Mouse (Mus musculus) embryonic stem cell, embryonic (primary cell): ENCODE data around the gene Psma6.

ENCODE experiments used
- CTCF ChIA-PET, 4 experiments: fragments of 300-600 bp in 2 of 4; fragments of 350-600 bp in 2 of 4; sonication (Branson Sonifier 250); formaldehyde crosslinking; loops; one replicate each; lab custom pipeline; 2022; ENCODE audit warnings: inconsistent platforms in 2 of 4; lab: Charles Lee
- POLR2A ChIA-PET, 4 experiments: fragments of 300-600 bp in 2 of 4; fragments of 350-600 bp in 2 of 4; sonication (Branson Sonifier 250); formaldehyde crosslinking; loops; one replicate each; lab custom pipeline; 2022; ENCODE audit warnings: antibody characterized with exemption in 4 of 4, inconsistent platforms in 1 of 4; lab: Charles Lee

Gene Psma6

DNA sequence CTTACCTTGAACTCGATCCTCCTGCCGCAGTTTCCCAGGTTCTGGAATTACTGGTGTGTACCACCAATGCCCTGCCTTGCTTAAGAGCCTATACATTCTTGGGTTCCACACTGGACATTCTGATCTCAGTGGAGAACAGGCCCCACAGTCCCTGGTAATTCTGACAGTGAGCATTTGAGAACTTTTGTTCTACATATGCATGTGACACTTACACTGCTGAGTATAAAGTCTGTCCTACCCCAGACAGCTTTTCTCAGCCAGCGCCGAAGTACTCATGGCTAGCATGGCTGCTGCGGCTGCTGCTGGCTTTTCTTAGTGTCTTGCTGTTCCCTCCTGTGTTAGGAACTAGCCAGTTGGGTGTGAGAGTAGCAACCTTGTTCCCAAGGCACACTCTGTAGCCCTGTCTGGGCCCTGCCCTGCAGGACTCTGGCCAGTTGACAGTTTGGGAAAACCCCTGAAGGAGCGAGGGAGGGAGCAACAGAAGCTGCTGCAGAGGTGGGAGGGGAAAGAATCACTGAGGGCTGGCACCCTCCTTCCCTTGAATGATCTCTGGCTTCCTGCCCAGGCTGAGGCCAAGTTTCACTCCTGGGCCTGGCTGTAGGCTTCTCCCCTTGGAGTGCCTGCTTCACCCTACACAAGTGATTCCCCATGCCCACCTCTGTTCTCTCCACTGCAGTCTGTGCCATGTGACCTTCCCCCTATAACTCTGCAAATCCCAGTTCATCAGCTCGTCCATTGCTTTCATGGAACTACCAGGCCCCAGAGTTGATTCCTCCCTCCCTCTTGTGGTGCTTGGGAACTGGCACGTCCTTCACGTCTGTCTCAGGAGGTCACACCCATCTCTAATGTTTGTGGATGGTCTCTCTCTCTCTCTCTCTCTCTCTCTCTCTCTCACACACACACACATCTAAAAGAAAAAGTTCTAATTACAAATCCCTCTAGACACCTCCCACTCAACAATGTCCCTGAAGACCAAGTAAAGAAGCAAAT, 59.1 kb downstream of the Psma6 start:
- ChIA-PET CTCF (interaction anchor here in 3 of 4 experiments (0.5 to 0.7 kb wide), 3 partner anchors 53 to 74 kb away, joined by 3 read pairs; no protein-coding TSS in a partner anchor), POLR2A (interaction anchor here in 3 of 4 experiments (0.5 to 6.5 kb wide), 14 partner anchors 10 to 65 kb away, joined by 3 to 93 read pairs (median 4); partner anchors contain the start of gene Nfkbia (in 2 of the 3))

DNA sequence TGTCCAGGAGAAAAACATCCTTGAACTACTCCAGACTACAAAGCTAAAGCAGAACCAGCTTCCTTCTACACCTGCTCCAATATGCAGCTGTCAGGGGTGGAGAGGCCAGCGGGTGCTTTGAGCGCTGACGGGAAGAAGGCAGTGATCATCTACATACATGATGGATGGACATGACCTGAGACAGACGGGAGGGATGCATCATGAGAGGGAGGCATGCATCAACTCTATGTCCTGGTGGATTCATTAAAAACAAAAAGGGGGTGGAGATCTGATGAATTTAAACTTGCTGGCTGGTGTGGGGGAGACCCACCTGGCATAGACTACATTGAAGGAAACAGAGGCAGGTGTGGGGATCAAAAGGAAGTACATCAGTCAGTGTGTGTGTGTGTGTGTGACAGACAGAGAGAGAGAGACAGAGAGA, 60.0 kb downstream of the Psma6 start:
- ChIA-PET POLR2A (interaction anchor here in 3 of 4 experiments (0.5 to 6.5 kb wide), 8 partner anchors 10 to 65 kb away, joined by 3 to 93 read pairs (median 4); partner anchors contain the start of gene Nfkbia (in 1 of the 3)), CTCF (no interaction called here)

DNA sequence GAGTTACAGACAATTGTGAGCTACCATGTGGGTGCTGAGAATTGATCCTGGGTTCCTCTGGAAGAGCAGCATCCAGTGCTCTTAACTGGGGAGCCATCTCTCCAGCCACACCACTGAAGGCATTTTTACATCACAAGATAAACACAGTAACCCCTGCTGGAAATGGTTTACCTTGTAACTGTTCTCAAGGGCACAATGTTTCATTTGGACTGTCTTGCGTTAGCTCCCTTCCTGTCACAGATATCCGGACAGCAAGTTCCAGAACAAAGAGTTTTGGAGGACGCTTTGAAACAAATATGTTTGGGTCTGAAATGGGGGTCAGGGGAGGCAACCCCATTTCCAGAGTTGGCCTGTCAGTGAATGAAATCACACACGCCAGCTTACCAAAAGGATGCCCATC, 61.6 kb downstream of the Psma6 start:
- ChIA-PET POLR2A (interaction anchor here in 3 of 4 experiments (0.6 to 6.5 kb wide), 28 partner anchors 9 to 582 kb away, joined by 3 to 93 read pairs (median 10); partner anchors contain the start of gene Nfkbia (in 3 of the 3)), CTCF (interaction anchor here in 3 of 4 experiments (0.6 to 3.9 kb wide), 4 partner anchors 9 to 110 kb away, joined by 3 to 17 read pairs (median 6); no protein-coding TSS in a partner anchor)

DNA sequence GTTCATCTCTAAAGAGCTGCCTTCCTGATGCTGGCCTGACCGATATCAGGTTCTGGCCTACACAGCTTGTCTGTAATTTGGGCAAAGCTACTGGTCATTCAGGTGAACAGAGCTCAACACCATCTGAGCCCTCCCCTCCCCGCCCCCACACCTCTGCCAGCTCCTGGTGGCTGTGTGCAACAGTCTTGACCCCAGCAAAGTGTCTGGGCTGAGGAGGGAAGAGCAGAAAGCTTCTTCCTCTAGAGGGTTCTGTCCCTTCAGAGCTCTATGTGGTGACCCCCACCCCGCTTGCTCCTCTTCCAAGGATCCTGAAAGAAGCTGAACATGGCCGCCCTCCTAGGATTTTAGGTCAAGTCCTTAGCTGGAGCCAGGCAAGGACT, 62.3 kb downstream of the Psma6 start:
- POLR2A ChIA-PET: interaction anchor here (0.5 to 6.5 kb wide), 63 partner anchors 8 to 607 kb away, joined by 3 to 93 read pairs (median 4); partner anchors contain the start of genes Nfkbia (in 3 of the 4), Cfl2 (in 1 of the 4) and Ppp2r3c (in 1 of the 4)
- CTCF ChIA-PET: interaction anchor here (0.5 to 3.9 kb wide), 13 partner anchors 9 to 616 kb away, joined by 3 to 17 read pairs (median 3); no protein-coding TSS in a partner anchor

DNA sequence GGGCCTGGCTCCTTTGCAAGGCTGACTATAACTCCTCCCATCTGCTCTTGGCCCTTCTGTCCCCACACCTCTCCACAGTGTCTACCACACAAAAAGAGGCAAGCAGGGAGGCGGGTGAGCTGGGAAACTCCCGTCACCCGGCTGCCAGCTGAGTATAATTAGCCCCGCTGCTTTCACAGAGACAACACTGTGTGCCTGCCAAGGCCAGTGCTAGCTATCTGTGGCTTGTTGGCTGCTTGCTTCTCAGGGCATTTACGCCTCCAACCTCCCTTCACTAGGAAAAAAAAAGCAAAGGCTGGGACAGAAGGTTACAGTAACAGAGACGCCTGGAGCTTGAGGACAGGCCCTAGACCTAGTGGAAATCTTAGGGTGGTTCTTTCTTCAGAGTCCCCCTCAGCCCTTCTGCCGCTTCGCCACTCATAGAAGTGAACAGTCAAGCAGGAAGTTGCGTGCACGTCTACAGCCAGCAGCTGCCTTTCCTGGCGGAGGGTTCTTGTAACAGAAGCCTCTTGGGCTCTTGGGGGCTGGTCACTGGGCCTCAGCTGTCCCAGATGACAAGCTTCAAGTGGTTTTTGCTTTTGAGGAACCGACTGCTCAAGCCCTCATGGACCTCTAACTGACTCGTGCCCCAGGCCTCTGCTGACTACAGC, 62.8 kb downstream of the Psma6 start:
- POLR2A ChIA-PET: interaction anchor here (0.5 to 6.5 kb wide), 70 partner anchors 8 to 616 kb away, joined by 3 to 93 read pairs (median 4); partner anchors contain the start of genes Nfkbia (in 3 of the 4), Cfl2 (in 1 of the 4) and Ppp2r3c (in 1 of the 4)
- CTCF ChIA-PET: interaction anchor here (0.5 to 3.9 kb wide), 13 partner anchors 10 to 616 kb away, joined by 3 to 17 read pairs (median 3); no protein-coding TSS in a partner anchor

DNA sequence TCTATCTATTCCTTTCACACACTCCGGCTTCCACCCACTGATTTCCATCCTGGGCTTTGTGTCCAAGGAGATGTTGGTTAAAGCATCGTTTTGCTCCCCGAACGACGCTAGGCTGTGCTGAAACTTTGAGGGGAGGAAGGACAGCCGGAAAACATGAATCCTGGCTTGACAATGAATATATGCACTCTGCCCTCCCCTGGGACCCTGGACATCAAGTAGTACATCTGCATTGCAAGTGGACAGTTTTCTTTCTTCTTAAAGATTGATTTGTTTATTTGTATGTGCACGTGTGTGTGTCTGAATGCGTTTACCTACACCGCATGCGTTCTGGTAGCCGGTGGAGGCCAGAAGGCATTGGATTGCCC, 63.4 kb downstream of the Psma6 start:
- POLR2A ChIA-PET: interaction anchor here (0.5 to 6.5 kb wide), 46 partner anchors 8 to 617 kb away, joined by 3 to 93 read pairs (median 5); partner anchors contain the start of genes Nfkbia (in 3 of the 4) and Ppp2r3c (in 1 of the 4)
- CTCF ChIA-PET: interaction anchor here in 2 of 4 experiments (0.6 to 3.9 kb wide), 6 partner anchors 24 to 93 kb away, joined by 3 to 17 read pairs (median 4); no protein-coding TSS in a partner anchor

DNA sequence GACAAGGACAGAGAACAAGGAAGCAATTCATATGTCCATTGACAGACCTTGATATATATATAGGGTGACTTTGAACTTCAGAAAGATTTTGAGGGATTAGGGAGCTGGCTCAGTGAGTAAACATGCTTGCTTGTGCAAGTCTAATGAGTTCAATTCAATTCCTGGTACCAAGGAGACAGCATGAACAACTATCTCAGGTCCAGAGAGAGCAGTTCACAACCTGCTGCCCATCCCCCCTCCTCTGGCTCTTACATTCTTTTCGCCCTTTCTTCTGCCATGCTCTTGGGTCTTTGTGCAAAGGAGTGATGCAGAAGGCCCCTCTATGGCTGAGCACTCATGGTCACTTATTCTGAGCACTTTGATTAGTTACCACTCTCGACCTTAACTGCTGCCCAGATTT, 64.4 kb downstream of the Psma6 start:
- POLR2A ChIA-PET: interaction anchor here in 3 of 4 experiments (0.9 to 4.5 kb wide), 7 partner anchors 10 to 48 kb away, joined by 4 to 36 read pairs (median 12); partner anchors contain the start of gene Nfkbia (in 1 of the 3)
- CTCF ChIA-PET: interaction anchor here in 1 of 4 experiments (3.9 kb wide), 1 partner anchor 47 kb away, joined by 17 read pairs; no protein-coding TSS in a partner anchor

DNA sequence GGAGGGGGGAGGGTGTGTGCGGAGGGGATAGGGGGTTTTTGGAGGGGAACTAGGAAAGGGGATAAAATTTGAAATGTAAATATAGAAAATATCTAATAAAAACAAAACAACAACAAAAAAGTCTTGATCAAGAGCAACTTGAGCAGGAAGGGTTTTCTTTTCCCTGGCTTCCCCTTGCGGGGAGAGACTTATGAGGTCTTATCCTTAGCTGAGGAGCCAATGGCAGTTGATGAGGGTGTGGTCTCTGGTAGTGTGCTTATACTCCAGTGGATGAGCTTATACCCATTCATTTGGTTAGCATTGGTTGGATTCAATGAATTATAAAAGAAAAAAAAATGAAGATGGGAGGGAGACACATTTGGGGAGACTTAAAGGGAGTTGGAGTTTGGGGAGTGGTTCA, 65.0 kb downstream of the Psma6 start:
- POLR2A ChIA-PET: interaction anchor here in 2 of 4 experiments (2.9 to 4.5 kb wide), 3 partner anchors 15 to 48 kb away, joined by 9 to 36 read pairs (median 16); no protein-coding TSS in a partner anchor
- CTCF ChIA-PET: no interaction called here

DNA sequence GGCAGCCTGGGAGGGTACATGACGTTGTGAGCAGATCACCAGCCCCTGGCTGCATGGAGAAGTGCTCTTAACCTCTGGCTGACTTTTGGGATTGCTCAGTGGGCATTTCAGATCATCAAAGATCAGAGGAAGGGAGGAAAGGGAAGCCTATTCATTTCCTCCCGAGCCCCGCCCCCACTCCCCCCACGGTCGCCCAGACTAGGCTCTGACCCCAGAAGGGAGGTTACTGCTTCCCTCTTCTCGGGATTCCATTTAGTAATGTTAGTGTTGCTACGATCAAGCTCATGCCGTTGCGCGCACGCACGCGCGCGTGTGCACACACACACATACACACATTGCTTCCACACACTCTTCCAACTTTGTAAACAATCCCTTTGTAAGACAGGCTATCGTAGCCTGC, 66.4 kb downstream of the Psma6 start:
- CTCF ChIA-PET: interaction anchor here in 1 of 4 experiments (0.6 kb wide), 1 partner anchor 23 kb away, joined by 4 read pairs; no protein-coding TSS in a partner anchor
- POLR2A ChIA-PET: interaction anchor here in 2 of 4 experiments (0.6 to 3.0 kb wide), 6 partner anchors 11 to 30 kb away, joined by 3 to 8 read pairs (median 4); no protein-coding TSS in a partner anchor

DNA sequence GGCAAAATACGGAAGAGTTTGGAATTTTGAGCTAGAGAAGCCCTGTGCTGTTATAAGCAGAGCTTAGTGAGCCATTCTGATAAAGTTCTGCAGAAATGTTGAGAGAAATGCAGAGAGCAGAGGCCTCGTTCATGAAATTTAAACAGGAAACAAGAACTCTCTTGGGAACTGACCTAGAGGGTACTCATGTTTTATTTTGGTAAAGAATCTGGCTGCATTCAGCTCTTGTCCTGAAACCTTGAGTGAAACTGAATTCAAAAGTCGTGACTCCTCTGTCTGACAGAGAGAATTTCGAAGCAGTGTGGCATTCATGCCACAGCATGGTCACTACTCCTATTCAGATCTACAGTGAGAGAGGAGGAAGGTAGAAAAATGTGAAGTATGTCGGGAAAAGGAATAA, 68.8 kb downstream of the Psma6 start:
- ChIA-PET CTCF (no interaction called here), POLR2A (interaction anchor here in 2 of 4 experiments (1.1 to 4.8 kb wide), 8 partner anchors 10 to 39 kb away, joined by 3 to 29 read pairs (median 4); partner anchors contain the start of gene Nfkbia (in 1 of the 2))

DNA sequence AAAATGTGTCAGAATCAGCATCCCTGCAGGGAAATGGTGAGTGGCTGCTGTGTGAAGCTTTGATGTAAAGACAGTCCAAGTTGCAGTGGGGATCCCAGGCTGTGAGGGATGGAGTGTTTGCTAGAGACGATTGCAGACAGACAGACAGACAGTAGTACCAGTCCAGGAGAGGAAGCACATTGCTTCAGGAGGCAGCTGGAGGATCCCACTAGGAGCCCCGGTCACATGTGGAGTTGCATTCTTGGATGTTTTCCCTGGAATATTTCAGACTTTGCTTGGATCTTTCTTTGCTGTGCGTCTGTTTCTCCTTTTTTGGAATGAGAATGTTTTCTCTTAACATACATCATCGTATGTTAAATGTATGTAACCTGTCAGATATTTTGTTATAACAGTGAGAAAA, 69.9 kb downstream of the Psma6 start:
- ChIA-PET POLR2A (interaction anchor here in 3 of 4 experiments (0.5 to 4.8 kb wide), 8 partner anchors 12 to 172 kb away, joined by 3 to 29 read pairs (median 6); no protein-coding TSS in a partner anchor), CTCF (interaction anchor here in 1 of 4 experiments (0.7 kb wide), 1 partner anchor 29 kb away, joined by 3 read pairs; no protein-coding TSS in a partner anchor)

DNA sequence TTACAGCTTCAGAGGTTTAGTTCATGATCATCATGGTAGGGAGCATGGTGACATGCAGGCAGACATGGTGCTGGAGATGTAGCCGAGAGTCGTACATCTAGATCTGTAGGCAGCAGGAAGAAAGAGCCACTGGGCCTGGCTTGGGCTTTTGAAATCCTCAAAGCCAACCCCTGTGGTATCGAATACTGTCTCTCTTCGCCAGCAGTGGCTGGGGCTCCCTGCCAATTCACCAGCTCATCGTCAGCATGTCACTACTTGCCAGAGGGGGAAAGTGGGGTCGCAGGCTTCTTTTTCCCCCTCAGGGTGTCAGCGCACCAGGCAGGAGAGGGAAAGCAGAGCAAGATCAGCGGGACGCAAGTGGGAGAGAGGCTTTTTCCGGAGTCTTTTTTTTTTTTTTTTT, 71.2 kb downstream of the Psma6 start:
- ChIA-PET CTCF (interaction anchor here in 1 of 4 experiments (0.7 kb wide), 1 partner anchor 10 kb away, joined by 4 read pairs; no protein-coding TSS in a partner anchor), POLR2A (interaction anchor here in 3 of 4 experiments (0.8 to 4.8 kb wide), 19 partner anchors 8 to 71 kb away, joined by 3 to 29 read pairs (median 5); partner anchors contain the start of genes Nfkbia (in 1 of the 3) and Psma6 (in 1 of the 3))

DNA sequence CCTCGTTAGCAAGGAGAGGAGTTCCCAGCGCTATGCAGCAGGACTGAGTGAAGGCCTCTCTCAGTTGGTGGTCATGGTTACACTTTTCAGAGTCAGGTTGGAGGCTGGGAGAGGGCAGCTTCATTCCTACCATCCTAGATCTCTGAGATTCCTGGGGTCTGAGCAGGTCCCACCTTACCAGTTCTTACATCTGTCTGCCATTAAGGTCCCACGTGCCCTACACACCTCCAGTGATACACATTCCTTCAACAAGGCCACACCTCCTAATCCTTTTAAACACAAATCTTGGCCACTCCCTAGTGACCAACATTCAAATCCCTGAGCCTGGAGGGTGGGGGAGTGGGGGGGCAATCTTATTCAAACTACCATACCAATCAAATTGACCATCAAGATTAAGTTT, 72.1 kb downstream of the Psma6 start:
- ChIA-PET CTCF (no interaction called here), POLR2A (interaction anchor here in 3 of 4 experiments (0.7 to 4.8 kb wide), 18 partner anchors 9 to 72 kb away, joined by 3 to 29 read pairs (median 4); partner anchors contain the start of gene Psma6 (in 1 of the 3))

DNA sequence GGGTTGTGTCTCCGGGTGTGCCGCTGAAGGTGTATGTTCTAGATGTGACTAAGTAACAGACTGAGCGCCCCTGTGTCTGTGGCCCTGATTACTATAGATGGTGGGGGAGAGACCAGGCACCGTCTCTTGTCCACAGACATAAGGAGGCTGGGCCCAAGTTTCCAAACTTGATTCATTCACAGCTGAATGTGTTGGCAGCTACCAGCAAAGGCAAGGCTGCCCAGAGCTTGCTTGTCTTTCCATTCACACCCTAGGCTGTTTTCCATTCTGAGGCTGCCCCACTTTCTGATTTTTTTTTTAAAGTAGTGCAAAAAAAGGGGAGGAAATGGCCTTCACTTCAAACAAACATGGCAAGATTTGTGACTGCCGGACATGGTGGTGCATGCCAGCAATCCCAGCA, 72.9 kb downstream of the Psma6 start:
- POLR2A ChIA-PET: interaction anchor here in 2 of 4 experiments (0.7 to 4.8 kb wide), 9 partner anchors 9 to 45 kb away, joined by 3 to 29 read pairs (median 4); partner anchors contain the start of gene Nfkbia (in 1 of the 2)
- CTCF ChIA-PET: no interaction called here

DNA sequence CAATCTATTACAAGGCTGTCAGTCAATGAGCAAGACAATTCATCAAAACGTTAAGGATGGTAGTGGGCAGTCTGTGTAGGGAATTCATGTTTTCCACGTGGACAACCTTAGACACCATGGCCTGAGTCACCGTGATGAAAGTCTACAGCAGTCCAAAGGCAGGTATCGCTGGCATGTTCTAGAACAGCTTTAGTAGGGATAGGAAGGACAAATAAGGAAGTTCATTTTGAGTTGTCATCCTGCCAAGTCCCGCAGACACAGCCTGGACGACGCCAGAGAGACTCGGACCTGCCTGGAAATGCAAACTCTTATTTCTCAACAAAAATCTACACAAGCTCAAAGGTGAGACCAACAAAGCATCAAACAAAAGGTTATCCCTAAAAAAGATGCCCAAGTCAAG, 75.7 kb downstream of the Psma6 start:
- ChIA-PET POLR2A (interaction anchor here in 3 of 4 experiments (0.5 to 2.0 kb wide), 6 partner anchors 9 to 49 kb away, joined by 3 to 10 read pairs (median 5); no protein-coding TSS in a partner anchor), CTCF (no interaction called here)

DNA sequence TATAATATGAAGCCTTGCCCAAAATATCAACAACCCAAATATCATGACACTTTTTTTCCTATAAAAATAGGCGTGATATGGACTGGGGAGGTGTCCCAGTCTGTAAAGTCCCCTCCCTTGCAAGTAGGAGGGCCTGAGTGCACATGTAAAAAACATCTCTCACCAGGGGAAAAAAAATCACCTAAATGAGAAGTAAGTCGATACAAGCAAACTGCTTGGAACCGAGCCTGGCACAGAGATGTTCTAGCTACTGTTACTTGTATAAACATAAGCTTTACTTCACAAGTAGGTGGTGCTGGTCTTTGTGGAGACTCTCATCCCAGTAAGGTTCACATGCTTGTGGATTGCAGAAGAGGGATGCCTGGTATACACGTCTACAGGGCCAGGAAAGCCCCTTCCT, 76.9 kb downstream of the Psma6 start:
- ChIA-PET CTCF (no interaction called here), POLR2A (interaction anchor here in 2 of 4 experiments (0.7 to 2.7 kb wide), 5 partner anchors 11 to 35 kb away, joined by 4 to 9 read pairs (median 5); no protein-coding TSS in a partner anchor)

DNA sequence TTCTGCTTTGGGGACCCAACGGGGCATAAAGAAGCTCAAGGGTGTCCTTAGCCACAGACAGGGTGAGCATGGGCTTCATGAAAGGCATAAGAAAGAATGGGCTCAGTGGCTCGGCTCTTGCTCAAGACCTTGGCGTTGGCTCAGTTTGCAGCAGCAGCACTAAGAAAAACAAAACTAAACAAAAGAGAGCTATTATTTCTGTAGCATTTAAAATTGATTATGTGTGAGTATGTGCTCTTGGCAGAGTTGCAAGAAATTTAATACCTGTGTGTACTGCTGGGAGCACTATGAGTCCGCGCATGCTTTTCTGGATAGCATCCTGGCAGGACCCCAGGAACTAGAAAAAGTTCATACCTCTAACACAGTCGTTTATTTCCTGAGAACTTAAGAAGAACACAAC, 77.7 kb downstream of the Psma6 start:
- POLR2A ChIA-PET: interaction anchor here in 3 of 4 experiments (0.6 to 2.7 kb wide), 8 partner anchors 10 to 34 kb away, joined by 3 to 9 read pairs (median 4); no protein-coding TSS in a partner anchor
- CTCF ChIA-PET: no interaction called here
